Mouse (Mus musculus) myocyte (in vitro differentiated cells): ENCODE data around the gene Asic2.

ENCODE experiments used
- E2F4 ChIP-seq: IDR thresholded peaks from one replicate; pipeline ENCODE4 v1.6.1; 2011; ENCODE audit warnings: mild to moderate bottlenecking, control low read depth, moderate library complexity; ENCODE audit not compliant: insufficient read depth
- MAX ChIP-seq: IDR thresholded peaks from one replicate; pipeline ENCODE4 v1.6.1; 2011; ENCODE audit warnings: low read depth, mild to moderate bottlenecking, control low read depth
- MYOD1 ChIP-seq, 3 experiments: IDR thresholded peaks; one replicate each; pipeline ENCODE4 v1.6.1; 2011; ENCODE audit warnings: control low read depth in 2 of 3, low read depth in 2 of 3, mild to moderate bottlenecking in 2 of 3, moderate library complexity in 1 of 3; ENCODE audit not compliant: insufficient read length in 2 of 3, control insufficient read depth in 1 of 3
- MYOG ChIP-seq, 3 experiments: IDR thresholded peaks; one replicate each; pipeline ENCODE4 v1.6.1; 2011; ENCODE audit warnings: control low read depth in 2 of 3, low read depth in 2 of 3, mild to moderate bottlenecking in 2 of 3; ENCODE audit not compliant: insufficient read length in 2 of 3, control insufficient read depth in 1 of 3, insufficient read depth in 1 of 3
- POLR2A ChIP-seq: IDR thresholded peaks from one replicate; pipeline ENCODE4 v1.6.1; 2011; ENCODE audit warnings: low read depth, mild to moderate bottlenecking, control low read depth, moderate library complexity; ENCODE audit not compliant: insufficient read length
- POLR2AphosphoS2 ChIP-seq: IDR thresholded peaks from one replicate; pipeline ENCODE4 v1.6.1; 2011; ENCODE audit warnings: low read depth, control low read depth; ENCODE audit not compliant: insufficient read length
- SRF ChIP-seq: IDR thresholded peaks from one replicate; pipeline ENCODE4 v1.6.1; 2011; ENCODE audit warnings: low read depth; ENCODE audit not compliant: control insufficient read depth, insufficient read length
- TCF12 ChIP-seq: IDR thresholded peaks from one replicate; pipeline ENCODE4 v1.6.1; 2011; ENCODE audit warnings: mild to moderate bottlenecking, control low read depth; ENCODE audit not compliant: poor library complexity, insufficient read depth, severe bottlenecking
- TCF3 ChIP-seq: IDR thresholded peaks from one replicate; pipeline ENCODE4 v1.6.1; 2011; ENCODE audit warnings: low read depth, control low read depth; ENCODE audit not compliant: insufficient read length
- USF1 ChIP-seq: IDR thresholded peaks from one replicate; pipeline ENCODE4 v1.6.1; 2011; ENCODE audit warnings: low read depth, mild to moderate bottlenecking, control low read depth, moderate library complexity

DNA sequence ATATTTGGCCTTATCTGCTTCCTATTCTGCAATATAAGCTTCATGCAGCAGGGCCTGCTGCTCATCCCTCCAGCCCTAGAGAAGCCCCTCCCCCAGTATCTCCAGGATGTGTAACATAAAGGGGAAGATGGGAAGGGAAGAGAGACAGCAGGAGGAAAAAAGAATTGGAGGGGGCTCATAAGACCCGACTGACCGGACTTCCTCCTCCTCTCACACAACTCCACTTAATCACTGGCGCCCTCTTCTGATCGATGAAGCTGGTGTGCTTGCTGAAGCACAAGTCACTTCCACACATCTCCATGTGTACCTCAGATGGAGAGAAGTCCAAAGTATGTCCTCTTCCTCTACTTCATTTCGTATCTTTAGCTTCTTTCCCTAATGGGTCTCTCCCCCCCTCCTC lies 506.1 kb downstream of the Asic2 start:
- TF ChIP-seq MAX: no peak
- TF ChIP-seq TCF3: no peak
- no peak for TF ChIP-seq POLR2A
- no peak for TF ChIP-seq MYOD1 (IDR thresholded peaks at IDR 0.05; ENCODE audit: control insufficient read depth in 1 of 3, insufficient read length in 2 of 3, low read depth in 2 of 3)
- no peak for TF ChIP-seq MYOG (IDR thresholded peaks at IDR 0.05; ENCODE audit: control insufficient read depth in 1 of 3, insufficient read depth in 1 of 3, insufficient read length in 2 of 3, low read depth in 2 of 3)
- no peak for TF ChIP-seq TCF12
- no peak for TF ChIP-seq USF1
- no peak for TF ChIP-seq E2F4
- no peak for TF ChIP-seq POLR2AphosphoS2
- no peak for TF ChIP-seq SRF
